ENCODE assay signal across 8 mouse cellular contexts in the genomic region with DNA sequence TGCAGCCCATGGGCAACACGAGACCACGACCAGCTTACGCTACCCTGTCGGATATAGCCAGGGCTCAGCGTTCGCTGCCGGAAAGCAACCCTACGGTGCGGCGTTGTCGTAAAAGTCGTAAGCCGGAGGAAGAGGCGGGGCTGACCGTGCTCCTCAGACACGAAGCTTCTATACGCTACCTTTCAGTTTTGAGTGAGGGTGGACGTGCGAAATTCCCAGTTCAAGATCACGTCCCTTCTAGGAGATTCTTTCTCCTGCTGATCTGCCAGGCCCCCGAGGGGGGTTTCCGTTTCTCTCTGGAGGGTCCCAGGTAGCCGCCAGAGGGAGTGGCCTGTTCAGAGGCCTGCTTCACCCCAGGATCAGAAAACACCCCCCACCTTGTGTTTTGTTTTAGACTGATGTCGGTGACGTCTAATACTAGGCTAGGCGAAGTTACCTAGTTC. TPM values are rescaled to one million over a fixed set of nuclear protein-coding genes. Genes with fewer than 3 reads are reported as not detected.
DNase-seq lines count a peak whose midpoint lies in the region; ATAC-seq lines count a peak whose summit lies in the region.

Hax1 (minus strand) TSS at position 169 of the 443 bp plus-strand sequence.

- H3K4me3 ChIP-seq in hindbrain, embryonic 15.5 days, result peak within 1 kb of the TSS; percentile 68

- peak within 1 kb of the TSS; percentile 83 for H3K9ac ChIP-seq in hindbrain, embryonic 15.5 days

- no peaks in the 10 kb centered on the region for H3K27me3 ChIP-seq in hindbrain, embryonic 15.5 days

- H3K4me2 ChIP-seq in hindbrain, embryonic 15.5 days, result peak within 1 kb of the TSS; percentile 80

- H3K27ac ChIP-seq in hindbrain, embryonic 15.5 days (replicated peaks), result peak within 1 kb of the TSS; percentile 90

- peak; percentile 96 for ATAC-seq in hindbrain, embryonic 15.5 days (ENCODE audit: low FRiP score, low read depth)

- peaks cover 21% of the 10 kb centered on the region for H3K4me1 ChIP-seq in hindbrain, embryonic 15.5 days (replicated peaks)

- DNase-seq in T-cell, adult 2 months (ENCODE audit: low spot score), result peak; percentile 90
- DNase-seq in cerebellum, postnatal 36 days, result peak; percentile 95 to 97
- DNase-seq in frontal cortex, postnatal 36 days (ENCODE audit: low spot score in 2 of 2), result peak; percentile 95 to 97
- DNase-seq in left cerebral cortex, adult 11 months (ENCODE audit: low spot score), result peak; percentile 90
- DNase-seq in lung, postnatal 4 days, result peak; percentile 94 to 95
- DNase-seq in retina, postnatal 7 days (ENCODE audit: low read depth, low spot score), result peak; percentile 89
- DNase-seq in urinary bladder, adult 2 months (ENCODE audit: low spot score), result peak; percentile 73

- no peaks in the 10 kb centered on the region for H3K9me3 ChIP-seq in hindbrain, embryonic 15.5 days

- H3K36me3 ChIP-seq in hindbrain, embryonic 15.5 days, result peaks cover 48% of the 10 kb centered on the region

- WGBS in hindbrain, embryonic 15.5 days, result 0% methylated on average over 26 of the region's 26 CpGs

RNA-seq across cellular contexts. Expression of gene Hax1, which starts in this region (rescaled TPM):
- 110 and 111 TPM in 2 replicates for polyA plus RNA-seq in hindbrain, embryonic 15.5 days (2015; fragmentation: Nextera tagmentation; extraction: Ambion mirVana)
- polyA plus RNA-seq in urinary bladder, adult 2 months (2012; rRNA removed), result 82.4 and 102 TPM in 2 replicates

Comparison
In these comparisons a context has a peak if more than half of its experiments do, and no peak if none do; other contexts are left out.
1. Peak in every context shown above with its lines: DNase-seq, ATAC-seq, H3K4me3 ChIP-seq and H3K27ac ChIP-seq.